Mouse (Mus musculus): ENCODE results near the gene Stambpl1. TPM values are rescaled to one million over a fixed set of nuclear protein-coding genes. Genes with fewer than 3 reads are reported as not detected.

Gene Stambpl1
- total and polyA plus RNA-seq, 3 experiments = not detected

DNA sequence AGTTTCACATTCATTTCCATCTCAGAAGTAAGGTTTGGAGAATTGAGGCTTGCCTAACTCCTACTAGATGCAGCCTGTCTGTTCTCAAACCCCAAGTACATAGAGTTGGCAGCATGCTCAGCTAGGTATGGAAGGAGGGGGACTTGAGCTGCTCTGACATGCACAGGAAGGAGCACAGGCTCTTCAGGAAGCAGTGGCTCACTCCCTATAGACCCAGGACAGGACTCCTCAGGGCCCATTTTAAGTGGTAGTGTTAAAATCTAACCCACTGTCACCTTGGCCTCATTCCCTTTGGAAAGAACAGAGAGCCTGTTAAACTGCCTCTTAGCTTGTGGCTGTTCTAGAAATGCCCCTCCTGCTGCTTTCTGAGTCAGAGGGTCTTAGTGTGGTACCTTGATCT is 50.9 kb downstream of the Stambpl1 start:
- H3K36me3 ChIP-seq (ENCODE audit: control insufficient read depth in 1 of 2, insufficient read depth in 2 of 2, low read length in 2 of 2) = no peaks in the 10 kb centered on the region

DNA sequence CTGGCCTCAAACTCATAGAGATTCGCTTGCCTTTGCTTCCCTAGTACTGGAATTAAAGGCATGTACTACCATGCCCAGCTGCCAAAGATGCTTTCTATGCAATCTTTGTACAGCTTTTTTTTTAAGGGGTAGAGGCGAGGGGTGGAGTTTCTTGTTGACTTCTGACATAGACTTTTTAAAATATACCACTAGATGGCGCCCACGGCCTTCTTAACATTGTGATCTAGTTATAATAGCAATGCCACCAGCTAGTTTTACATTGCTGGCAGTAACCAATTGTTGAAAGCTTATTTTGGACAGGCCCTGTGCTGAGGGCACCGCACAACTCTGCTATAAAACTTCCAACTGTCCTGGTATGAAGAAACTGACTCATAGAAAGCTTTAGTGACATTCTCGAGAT is 52.0 kb downstream of the Stambpl1 start:
- Histone ChIP-seq H3K9ac (ENCODE audit: control insufficient read depth, low read depth, low read length, poor library complexity, severe bottlenecking) (no peak overlapping the region), H3K27me3 (ENCODE audit: control insufficient read depth in 1 of 2, insufficient read depth in 2 of 2, low read length in 2 of 2) (no peaks in the 10 kb centered on the region; a peak in 1 of 4 replicates), H3K27ac (ENCODE audit: control insufficient read depth, low read depth, low read length) (no peak overlapping the region), H3K4me1 (ENCODE audit: control insufficient read depth in 1 of 2, insufficient read depth in 2 of 2, low read length in 2 of 2) (no peaks in the 10 kb centered on the region), H3K4me3 (ENCODE audit: control insufficient read depth in 1 of 2, insufficient read depth in 1 of 2, low read depth in 2 of 2, low read length in 2 of 2) (peak overlapping the region; percentile 7 to 9; a peak in 2 of 4 replicates), H3K9me3 (replicated peaks; ENCODE audit: insufficient read depth, low read length) (no peaks in the 10 kb centered on the region), H3K79me2 (ENCODE audit: control insufficient read depth, insufficient read depth, low read length, poor library complexity) (no peaks in the 10 kb centered on the region), H3K36me3 (ENCODE audit: control insufficient read depth in 1 of 2, insufficient read depth in 2 of 2, low read length in 2 of 2) (no peaks in the 10 kb centered on the region)
- peak; percentile 82 for DNase-seq (ENCODE audit: low read depth, low spot score)
- no peak for TF ChIP-seq MAZ (IDR thresholded peaks at IDR 0.05; ENCODE audit: low read depth, low read length)
- peak; percentile 87 for TF ChIP-seq RAD21 (IDR thresholded peaks at IDR 0.05; ENCODE audit: low read depth, low read length)
- peak; percentile 85 for TF ChIP-seq ZNF384 (IDR thresholded peaks at IDR 0.05; ENCODE audit: low read depth, low read length)
- TF ChIP-seq GABPA (IDR thresholded peaks at IDR 0.05; ENCODE audit: low read depth, low read length) = no peak
- TF ChIP-seq CTCF (IDR thresholded peaks at IDR 0.05 in 2 of 3, conservative IDR thresholded peaks at IDR 0.05 in 1 of 3; ENCODE audit: control insufficient read depth in 1 of 3, insufficient read depth in 1 of 3, low read depth in 2 of 3, low read length in 3 of 3, poor library complexity in 1 of 3, severe bottlenecking in 1 of 3) = peak; percentile 28 to 84 (median 38)
- no peak for TF ChIP-seq TAL1 (IDR thresholded peaks at IDR 0.05; ENCODE audit: low read length)
- no peak for TF ChIP-seq ZKSCAN1 (IDR thresholded peaks at IDR 0.05; ENCODE audit: low read depth, low read length)
- no peak for TF ChIP-seq NRF1 (IDR thresholded peaks at IDR 0.05; ENCODE audit: insufficient read depth, low read depth, low read length, poor library complexity, severe bottlenecking)
- TF ChIP-seq ZC3H11A (IDR thresholded peaks at IDR 0.05; ENCODE audit: low read depth, low read length) = peak; percentile 73
- TF ChIP-seq SMC3 (IDR thresholded peaks at IDR 0.05; ENCODE audit: low read depth, low read length) = peak; percentile 75
- no peak for TF ChIP-seq RCOR1 (IDR thresholded peaks at IDR 0.05; ENCODE audit: low read depth, low read length)
- no peak for TF ChIP-seq ELF1 (IDR thresholded peaks at IDR 0.05; ENCODE audit: low read depth, low read length)
- TF ChIP-seq GATA1 (IDR thresholded peaks at IDR 0.05; ENCODE audit: low read depth, low read length) = no peak
- no peak for TF ChIP-seq MAX (IDR thresholded peaks at IDR 0.05; ENCODE audit: low read length)
- no peak for TF ChIP-seq NELFE (IDR thresholded peaks at IDR 0.05; ENCODE audit: low read depth, low read length)

More for the DNA sequence above, 50.9 kb downstream of the Stambpl1 start:
- Histone ChIP-seq H3K9me3 (replicated peaks; ENCODE audit: insufficient read depth, low read length) (no peaks in the 10 kb centered on the region), H3K27ac (ENCODE audit: control insufficient read depth, low read depth, low read length) (no peak overlapping the region), H3K27me3 (ENCODE audit: control insufficient read depth in 1 of 2, insufficient read depth in 2 of 2, low read length in 2 of 2) (no peaks in the 10 kb centered on the region; a peak in 1 of 4 replicates), H3K9ac (ENCODE audit: control insufficient read depth, low read depth, low read length, poor library complexity, severe bottlenecking) (no peak overlapping the region), H3K4me3 (ENCODE audit: control insufficient read depth in 1 of 2, insufficient read depth in 1 of 2, low read depth in 2 of 2, low read length in 2 of 2) (no peak overlapping the region), H3K4me1 (ENCODE audit: control insufficient read depth in 1 of 2, insufficient read depth in 2 of 2, low read length in 2 of 2) (no peaks in the 10 kb centered on the region), H3K79me2 (ENCODE audit: control insufficient read depth, insufficient read depth, low read length, poor library complexity) (no peaks in the 10 kb centered on the region)
- DNase-seq (ENCODE audit: low read depth, low spot score) = no peak
- TF ChIP-seq BHLHE40 (IDR thresholded peaks at IDR 0.05; ENCODE audit: borderline replicate concordance, low read depth, low read length) = no peak
- TF ChIP-seq MYC (IDR thresholded peaks at IDR 0.05; ENCODE audit: low read depth, low read length) = no peak
- no peak for TF ChIP-seq ZNF384 (IDR thresholded peaks at IDR 0.05; ENCODE audit: low read depth, low read length)
- no peak for TF ChIP-seq MAZ (IDR thresholded peaks at IDR 0.05; ENCODE audit: low read depth, low read length)
- no peak for TF ChIP-seq USF1 (IDR thresholded peaks at IDR 0.05; ENCODE audit: low read depth, low read length)
- TF ChIP-seq TCF12 (IDR thresholded peaks at IDR 0.05; ENCODE audit: low read depth, low read length) = no peak
